Mouse (Mus musculus) heart, postnatal 0 days (tissue): ENCODE measurements around the gene Bcar3. TPM values are rescaled to one million over a fixed set of nuclear protein-coding genes. Genes with fewer than 3 reads are reported as not detected.

Experiments used
- ATAC-seq: fragments of 200-750 bp; cut with Nextera tagmentation; 2 replicates; pipeline ENCODE4 v1.8.0; 2017; ENCODE audit warnings: low read depth, moderate number of reproducible peaks, moderate library complexity; ENCODE audit not compliant: insufficient read depth
- DNase-seq: peaks from one replicate; pipeline ENCODE4 v3.0.0-alpha.2; 2016; ENCODE audit warnings: low spot score
- H3K27ac ChIP-seq: fragments of 300-500 bp; sonication (generic); 2 replicates; pipeline ENCODE4 v1.5.1; 2014; ENCODE audit warnings: low read depth, mild to moderate bottlenecking
- H3K27me3 ChIP-seq: fragments of 300-500 bp; sonication (generic); 2 replicates; pipeline ENCODE4 v1.6.1; 2014; ENCODE audit warnings: low read length, mixed read lengths; ENCODE audit not compliant: control insufficient read depth, insufficient read depth
- H3K36me3 ChIP-seq: fragments of 300-500 bp; sonication (generic); replicated peaks from 2 replicates; pipeline ENCODE4 v1.6.1; 2014; ENCODE audit warnings: low read length, mixed read lengths; ENCODE audit not compliant: control insufficient read depth, insufficient read depth
- H3K4me1 ChIP-seq: fragments of 300-500 bp; sonication (generic); 2 replicates; pipeline ENCODE4 v1.6.1; 2014; ENCODE audit warnings: antibody characterized with exemption; ENCODE audit not compliant: control insufficient read depth, insufficient read depth
- H3K4me2 ChIP-seq: fragments of 300-500 bp; sonication (generic); 2 replicates; pipeline ENCODE4 v1.6.1; 2014; ENCODE audit warnings: low read depth, mild to moderate bottlenecking, low read length, moderate library complexity
- H3K4me3 ChIP-seq: fragments of 300-500 bp; sonication (generic); 2 replicates; pipeline ENCODE4 v1.5.1; 2014; ENCODE audit warnings: low read depth, low read length
- H3K9ac ChIP-seq: fragments of 300-500 bp; sonication (generic); replicated peaks from 2 replicates; pipeline ENCODE4 v1.6.1; 2014; ENCODE audit warnings: low read depth, low read length, mixed read lengths
- H3K9me3 ChIP-seq: fragments of 300-500 bp; sonication (generic); replicated peaks from 2 replicates; pipeline ENCODE4 v1.6.1; 2016; ENCODE audit warnings: low read length; ENCODE audit not compliant: control insufficient read depth
- CTCF ChIP-seq: IDR thresholded peaks from 2 replicates; pipeline ENCODE4 v1.5.1; 2016; ENCODE audit warnings: antibody characterized with exemption, control low read depth, low read depth
- EP300 ChIP-seq: IDR thresholded peaks from 2 replicates; pipeline ENCODE4 v1.6.1; 2016; ENCODE audit warnings: antibody characterized with exemption, low read depth
- WGBS: fragments of 180-500 bp; shearing (Covaris S2); extraction: QIAGEN DNeasy Blood & Tissue Kit; methylation state at CpG from one replicate; pipeline ENCODE4 v1.1.7; 2014; 5-methylcytosine and 5-hydroxymethylcytosine counted together
- polyA plus RNA-seq: library from polyadenylated mRNA; unstranded; fragments of >200 nt; fragmentation: Nextera tagmentation; extraction: Ambion mirVana; gene quantifications from 2 replicates; pipeline ENCODE4 v1.2.1, GENCODE M21; 2015
- total RNA-seq: library from RNA; depleted of rRNA; stranded (reverse); fragments of >200 nt; gene quantifications from 2 replicates; pipeline ENCODE4 v1.2.3, GENCODE M21; 2014; ENCODE audit warnings: low replicate concordance

Gene Bcar3
- total and polyA plus RNA-seq, 2 experiments from 2014 or later: 3.3 to 38.6 TPM

DNA sequence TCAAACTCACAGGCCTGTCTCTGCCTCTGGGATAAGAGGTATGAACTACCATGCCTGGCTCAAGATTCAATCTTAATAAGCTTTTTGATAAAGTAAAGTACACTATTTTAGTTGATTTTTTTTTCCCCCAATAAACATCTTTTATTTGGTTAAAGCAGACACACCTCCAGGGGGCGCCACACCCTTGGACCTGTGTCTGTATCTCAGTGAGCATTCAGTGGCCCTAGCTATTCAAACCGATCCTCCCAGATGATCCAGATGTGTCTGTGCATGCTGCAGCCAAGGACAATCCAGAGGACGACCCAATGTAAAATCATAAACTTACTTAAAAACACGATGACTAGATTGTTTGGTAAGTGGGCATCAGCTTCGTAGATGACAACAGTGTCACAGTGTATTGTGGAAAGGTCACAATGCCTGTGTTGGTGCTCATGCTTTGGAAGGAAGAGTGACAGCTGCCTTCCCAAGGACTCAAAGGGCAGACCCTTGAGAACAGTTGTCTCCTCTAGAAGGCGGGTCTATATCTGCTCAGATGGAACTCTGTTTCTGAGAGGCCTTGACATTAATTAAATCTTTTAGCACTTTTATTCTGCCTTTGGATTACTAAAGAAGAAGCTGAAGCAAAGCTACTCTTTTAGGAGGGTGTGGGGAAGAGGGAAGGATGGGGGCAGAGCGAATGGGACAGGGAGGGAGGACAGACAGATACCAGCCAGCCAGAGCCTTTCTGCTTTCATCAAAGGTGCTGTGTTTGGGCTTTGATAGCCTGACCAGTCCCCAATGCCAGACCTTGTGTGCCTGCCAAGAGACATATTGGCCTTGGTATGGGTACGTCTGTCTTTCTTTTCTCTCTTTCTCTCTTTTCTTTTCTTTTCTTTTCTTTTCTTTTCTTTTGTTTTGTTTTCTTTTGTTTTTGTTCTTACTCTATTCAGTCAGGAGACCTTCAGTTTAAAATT, 141.3 kb downstream of the Bcar3 start:
- Histone ChIP-seq H3K27ac (no peak overlapping the region), H3K27me3 (no peaks in the 10 kb centered on the region), H3K4me2 (no peak overlapping the region), H3K9me3 (no peaks in the 10 kb centered on the region), H3K9ac (no peak overlapping the region), H3K36me3 (no peaks in the 10 kb centered on the region), H3K4me3 (no peak overlapping the region), H3K4me1 (peaks cover 7% of the 10 kb centered on the region)
- TF ChIP-seq CTCF: no peak
- TF ChIP-seq EP300: no peak
- WGBS: 82% methylated on average over 8 of the region's 8 CpGs
- no peak for DNase-seq
- no peak for ATAC-seq

DNA sequence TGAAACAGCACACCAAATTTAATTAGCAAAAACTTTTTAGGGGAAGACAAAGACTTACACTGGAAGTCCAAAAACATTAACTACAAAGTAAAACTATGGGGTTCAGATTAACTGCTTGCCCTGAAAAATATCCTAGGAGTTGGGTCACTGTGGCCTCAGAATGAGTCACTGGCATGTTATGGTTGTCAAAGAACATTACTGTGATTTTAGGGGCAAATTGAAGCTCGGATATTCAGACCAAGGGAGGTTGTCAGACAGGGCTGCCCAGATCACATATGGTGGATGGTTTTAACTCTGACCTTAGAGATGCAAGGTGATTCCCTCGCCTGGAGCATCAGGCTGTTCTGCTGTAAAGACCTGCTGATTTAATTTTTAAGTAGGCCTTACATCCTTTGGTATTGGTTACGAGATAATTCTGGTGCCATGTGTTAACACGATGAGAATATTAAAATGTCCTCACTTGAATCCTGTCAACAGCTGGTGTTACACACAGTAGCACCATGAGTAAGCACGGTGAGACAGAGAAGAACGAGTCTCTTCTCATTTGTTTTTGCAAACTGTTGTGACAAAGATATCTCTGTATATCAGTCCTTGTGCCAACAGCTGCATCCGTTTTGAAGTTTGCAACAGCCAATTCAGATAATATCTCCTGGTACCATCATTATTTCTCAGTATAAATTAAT, 144.3 kb downstream of the Bcar3 start:
- H3K4me2 ChIP-seq: no peak overlapping the region
- H3K27ac ChIP-seq: no peak overlapping the region
- 45% methylated on average over 7 of the region's 7 CpGs for WGBS
- no peaks in the 10 kb centered on the region for H3K27me3 ChIP-seq
- H3K36me3 ChIP-seq: no peaks in the 10 kb centered on the region
- ATAC-seq (no peak), DNase-seq (no peak)
- H3K9ac ChIP-seq: no peak overlapping the region
- TF ChIP-seq CTCF (no peak), EP300 (no peak)
- no peaks in the 10 kb centered on the region for H3K4me1 ChIP-seq
- H3K4me3 ChIP-seq: no peak overlapping the region
- no peaks in the 10 kb centered on the region for H3K9me3 ChIP-seq

DNA sequence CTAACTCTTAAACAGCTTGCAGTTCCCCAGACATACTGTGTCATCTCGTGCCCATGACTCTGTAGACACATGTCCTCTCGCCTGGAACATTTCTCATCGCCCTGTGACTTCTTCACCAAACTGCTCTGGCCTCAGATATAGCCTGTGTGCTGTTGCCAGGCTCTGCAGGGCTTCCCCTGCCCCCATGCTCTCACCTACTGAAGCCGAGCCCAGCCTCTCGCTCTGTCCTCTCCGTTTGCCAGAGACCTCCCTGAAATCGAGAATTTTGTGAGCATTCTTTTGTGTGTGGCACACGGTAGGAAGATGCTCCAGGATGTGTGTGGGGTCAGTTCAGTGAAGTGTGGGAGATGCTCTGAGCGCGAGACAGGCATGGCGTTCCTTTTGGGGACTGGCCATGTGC, 151.8 kb downstream of the Bcar3 start:
- WGBS: 85% methylated on average over 11 of the region's 11 CpGs
- Histone ChIP-seq H3K4me1 (no peaks in the 10 kb centered on the region), H3K36me3 (no peaks in the 10 kb centered on the region), H3K9me3 (no peaks in the 10 kb centered on the region), H3K27ac (no peak overlapping the region), H3K9ac (no peak overlapping the region), H3K4me3 (no peak overlapping the region), H3K27me3 (no peaks in the 10 kb centered on the region), H3K4me2 (no peak overlapping the region)
- ATAC-seq (no peak), DNase-seq (no peak)
- no peak for TF ChIP-seq CTCF
- TF ChIP-seq EP300: no peak

DNA sequence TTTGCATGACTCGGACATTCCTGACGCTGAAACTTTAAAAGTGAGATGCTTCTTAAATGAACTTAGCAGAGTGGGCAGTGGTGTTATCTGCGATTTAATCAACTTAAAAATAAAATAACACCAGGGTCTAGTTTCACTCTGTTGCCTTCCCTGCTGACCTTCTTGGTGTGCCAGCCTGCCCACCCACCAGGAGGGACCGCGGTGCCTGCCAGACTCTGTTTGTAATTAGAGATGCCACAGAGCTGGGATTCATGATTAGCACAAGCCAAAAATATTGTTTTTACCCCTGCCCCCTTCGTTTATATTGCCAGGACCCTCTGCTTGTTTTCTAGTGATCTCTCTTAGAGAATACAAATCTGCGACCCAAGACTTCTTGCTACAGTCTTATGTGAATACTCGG, 152.7 kb downstream of the Bcar3 start:
- H3K27me3 ChIP-seq: no peaks in the 10 kb centered on the region
- TF ChIP-seq EP300: no peak
- TF ChIP-seq CTCF: no peak
- no peak overlapping the region for H3K27ac ChIP-seq
- H3K4me1 ChIP-seq: no peaks in the 10 kb centered on the region
- ATAC-seq (no peak), DNase-seq (no peak)
- no peak overlapping the region for H3K4me3 ChIP-seq
- H3K9ac ChIP-seq: no peak overlapping the region
- no peaks in the 10 kb centered on the region for H3K36me3 ChIP-seq
- H3K4me2 ChIP-seq: no peak overlapping the region
- WGBS: 79% methylated on average over 8 of the region's 8 CpGs
- H3K9me3 ChIP-seq: no peaks in the 10 kb centered on the region

DNA sequence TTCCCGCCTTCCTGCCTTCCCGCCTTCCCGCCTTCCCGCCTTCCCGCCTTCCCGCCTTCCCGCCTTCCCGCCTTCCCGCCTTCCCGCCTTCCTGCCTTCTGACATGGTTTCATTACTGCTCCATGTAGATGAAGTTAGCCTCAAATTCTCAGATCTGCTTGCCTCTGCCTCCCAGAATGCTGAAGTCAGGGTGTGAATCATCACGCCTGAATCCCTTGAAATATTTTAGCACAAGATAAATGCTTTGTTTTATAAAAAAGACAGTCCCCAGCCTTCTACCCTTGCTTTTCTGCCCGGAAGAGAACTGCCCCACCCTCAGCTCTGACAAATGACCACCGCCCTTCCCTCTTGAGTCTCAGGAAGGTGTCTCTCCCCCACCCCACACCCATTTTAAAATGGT, 154.3 kb downstream of the Bcar3 start:
- Histone ChIP-seq H3K27ac (no peak overlapping the region), H3K4me1 (no peaks in the 10 kb centered on the region), H3K4me3 (no peak overlapping the region), H3K9me3 (no peaks in the 10 kb centered on the region), H3K36me3 (no peaks in the 10 kb centered on the region), H3K4me2 (no peak overlapping the region), H3K9ac (no peak overlapping the region), H3K27me3 (no peaks in the 10 kb centered on the region)
- ATAC-seq: no peak
- TF ChIP-seq CTCF: no peak
- 95% methylated on average over 13 of the region's 13 CpGs for WGBS
- DNase-seq: no peak
